Mouse (Mus musculus): ENCODE data around the gene Erlec1. TPM values are rescaled to one million over a fixed set of nuclear protein-coding genes. Genes with fewer than 3 reads are reported as not detected.

Erlec1 gene
- total RNA-seq (2021), result 10 to 100 TPM; 26.9 to 28.5 TPM
- long read RNA-seq, experiment 1, partial matches to known transcripts, result 5 of 7 reads
- long read RNA-seq, experiment 1, other reads (novel, unspliced or antisense), result 1 of 7 reads
- long read RNA-seq, experiment 2, transcript Erlec1-201 (14 exons, 2,532 nt), result major isoform, 7 of 19 reads
- long read RNA-seq, experiment 2, partial matches to known transcripts, result 9 of 19 reads
- long read RNA-seq, experiment 2, other reads (novel, unspliced or antisense), result 3 of 19 reads

DNA sequence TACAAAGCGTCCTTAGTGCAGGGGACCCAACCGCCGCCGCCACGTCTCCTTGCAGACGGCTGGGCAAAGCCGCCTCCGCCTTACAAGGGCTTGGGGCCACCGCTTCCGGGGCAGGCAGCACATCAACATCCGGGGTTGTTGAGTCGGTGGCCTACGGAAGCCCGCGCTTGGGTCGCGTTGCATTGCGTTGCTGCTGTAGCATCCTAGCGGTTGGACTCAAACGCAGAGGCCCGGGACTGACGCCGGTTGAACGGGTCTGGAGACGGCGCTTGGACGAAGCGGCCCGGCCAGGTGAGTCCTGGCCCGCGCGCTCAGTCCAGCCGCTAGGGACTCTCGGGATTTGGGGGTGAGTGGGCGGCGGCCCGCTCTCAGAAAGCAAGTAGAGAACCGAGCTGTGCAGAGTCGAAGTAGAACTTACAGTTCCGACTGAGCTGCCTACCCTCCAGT is at the start of gene Erlec1:
Gene Erlec1 (minus strand): TSS at position 57 of the 447 bp plus-strand sequence.
- intact Hi-C loops (cut with DNase I), result no loop called here

DNA sequence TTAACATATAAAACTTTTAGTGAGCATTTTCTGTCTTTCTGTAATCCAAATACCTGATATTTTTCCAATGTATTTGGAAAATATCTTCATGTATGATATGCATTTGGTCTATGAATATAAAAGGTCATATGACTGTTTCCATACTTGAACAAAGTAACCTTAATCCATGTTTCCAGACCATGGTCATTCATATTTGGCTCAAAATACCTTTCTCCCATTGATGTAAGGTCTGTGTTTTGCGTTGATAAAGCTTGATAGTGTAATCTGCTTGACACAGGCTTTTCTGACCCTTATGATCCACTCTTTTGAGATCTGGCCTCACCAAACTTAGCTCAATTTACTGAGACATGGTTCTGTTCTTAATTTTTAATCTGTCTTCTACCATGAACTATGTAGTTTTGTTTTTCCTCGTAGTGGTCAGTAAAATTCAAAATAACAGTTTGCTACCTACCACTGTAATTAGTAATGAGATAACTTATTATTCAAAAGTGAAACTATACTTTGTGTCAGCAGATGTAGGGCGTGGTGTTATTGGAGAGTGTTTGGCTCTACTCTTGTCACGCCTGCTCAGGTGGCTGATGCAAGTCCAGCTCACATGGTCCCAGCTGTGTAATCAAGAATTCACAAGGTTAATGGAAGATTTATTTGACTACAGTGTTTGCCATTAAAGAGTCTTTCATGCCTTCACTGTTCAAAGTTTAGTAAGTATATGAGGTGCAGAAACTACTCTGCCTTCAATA is 47.2 kb upstream of the Erlec1 start:
- DNase-seq, result no peak
- intact Hi-C loops (cut with DNase I), result no loop called here

More for the DNA sequence above, at the start of gene Erlec1:
- DNase-seq, result peak; percentile 78 to 81

DNA sequence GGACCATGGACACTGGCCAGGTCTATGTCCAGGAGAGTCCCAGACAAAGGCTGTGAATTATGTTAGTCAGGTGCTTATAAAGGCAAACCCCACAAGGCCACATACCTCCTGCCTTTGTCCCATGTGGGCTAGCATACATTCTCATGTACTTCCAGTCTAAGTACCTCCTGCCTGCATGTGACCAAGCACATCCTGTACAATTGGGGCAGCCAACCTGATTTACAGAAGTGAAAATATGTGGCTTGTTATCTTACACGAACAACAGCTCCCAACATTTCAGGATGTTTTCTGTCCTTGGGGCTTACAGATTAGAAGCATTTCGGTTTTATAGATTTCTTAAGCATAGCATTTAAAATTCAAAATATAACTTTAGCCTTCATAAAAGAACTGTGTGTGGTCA is 45.9 kb upstream of the Erlec1 start:
- DNase-seq, result no peak
- intact Hi-C loops (cut with DNase I), result no loop called here

DNA sequence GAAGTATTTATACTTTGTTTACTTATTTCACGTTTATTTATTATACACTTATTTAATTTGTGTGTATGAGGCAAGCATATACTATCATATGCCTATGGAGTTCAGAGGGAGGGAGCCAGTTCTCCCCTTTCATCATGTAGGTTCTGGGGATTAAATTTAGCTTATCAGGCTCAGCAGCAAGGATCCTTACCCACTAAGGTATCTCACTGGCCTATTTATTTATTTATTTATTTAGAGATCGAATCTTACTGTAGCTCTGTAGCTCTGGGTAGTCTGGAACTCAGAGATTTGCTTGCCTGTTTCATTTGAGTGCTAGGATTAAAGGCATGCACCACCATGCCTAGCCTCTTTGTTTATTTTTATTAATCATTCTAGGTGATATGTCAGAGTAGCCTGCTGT is 44.6 kb upstream of the Erlec1 start:
- no peak for DNase-seq

DNA sequence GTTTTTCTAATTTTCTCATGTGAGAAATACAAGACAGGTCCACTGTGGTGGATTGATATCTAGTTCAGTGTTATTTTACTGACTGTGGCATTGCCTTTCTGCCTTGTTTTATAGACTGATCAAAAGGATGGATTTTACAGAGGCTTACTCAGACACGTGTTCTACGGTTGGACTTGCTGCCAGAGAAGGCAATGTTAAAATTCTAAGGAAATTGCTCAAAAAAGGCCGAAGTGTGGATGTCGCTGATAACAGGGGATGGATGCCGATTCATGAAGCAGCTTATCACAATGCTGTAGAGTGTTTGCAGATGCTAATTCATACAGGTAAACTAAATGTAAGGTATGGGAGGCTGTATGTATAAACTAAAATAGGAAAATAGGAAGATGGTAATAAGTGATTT is 44.1 kb upstream of the Erlec1 start:
- intact Hi-C loops (cut with DNase I), result no loop called here
- no peak for DNase-seq

More for the DNA sequence above, 44.6 kb upstream of the Erlec1 start:
- intact Hi-C loops (cut with DNase I), result no loop called here

DNA sequence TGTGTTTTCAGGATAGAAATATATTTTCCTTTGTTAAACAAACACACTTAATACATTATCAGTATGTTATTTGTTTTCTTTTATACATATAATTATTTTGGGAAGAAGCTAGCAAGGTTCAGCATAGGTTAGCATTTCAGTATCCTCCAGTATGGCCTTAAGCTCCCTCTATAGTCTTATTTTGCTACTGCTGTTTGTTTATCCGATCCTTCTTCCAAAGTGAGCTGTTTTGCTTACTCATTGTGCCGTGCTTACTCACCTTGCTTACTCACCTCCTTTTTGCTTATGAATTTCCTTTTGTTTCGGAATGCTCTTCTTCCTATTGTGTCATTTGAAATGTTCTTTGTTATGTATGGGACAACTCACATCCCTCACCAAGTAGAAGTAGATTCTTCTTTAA is 42.5 kb upstream of the Erlec1 start:
- intact Hi-C loops (cut with DNase I), result no loop called here
- no peak for DNase-seq

DNA sequence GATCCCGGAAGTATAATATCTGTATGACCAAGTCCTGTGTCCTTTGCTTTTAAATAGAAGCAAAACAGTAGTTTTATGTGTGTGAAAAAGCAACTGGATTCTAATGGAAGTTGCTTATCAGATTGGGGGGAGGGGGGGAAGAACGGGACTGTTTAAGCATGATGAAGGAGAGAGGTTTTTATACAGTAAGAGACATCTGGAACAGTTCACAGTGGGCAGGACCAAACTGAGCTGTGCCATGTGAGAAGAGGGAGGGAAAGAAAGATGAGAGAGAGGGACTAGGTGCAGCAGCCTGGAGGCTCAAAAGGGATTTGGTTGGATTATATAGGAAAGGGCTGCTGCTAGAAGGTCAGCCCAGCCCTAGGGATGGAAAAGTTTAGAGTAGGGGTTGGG is 32.5 kb upstream of the Erlec1 start:
- intact Hi-C loops (cut with DNase I), result no loop called here
- no peak for DNase-seq

DNA sequence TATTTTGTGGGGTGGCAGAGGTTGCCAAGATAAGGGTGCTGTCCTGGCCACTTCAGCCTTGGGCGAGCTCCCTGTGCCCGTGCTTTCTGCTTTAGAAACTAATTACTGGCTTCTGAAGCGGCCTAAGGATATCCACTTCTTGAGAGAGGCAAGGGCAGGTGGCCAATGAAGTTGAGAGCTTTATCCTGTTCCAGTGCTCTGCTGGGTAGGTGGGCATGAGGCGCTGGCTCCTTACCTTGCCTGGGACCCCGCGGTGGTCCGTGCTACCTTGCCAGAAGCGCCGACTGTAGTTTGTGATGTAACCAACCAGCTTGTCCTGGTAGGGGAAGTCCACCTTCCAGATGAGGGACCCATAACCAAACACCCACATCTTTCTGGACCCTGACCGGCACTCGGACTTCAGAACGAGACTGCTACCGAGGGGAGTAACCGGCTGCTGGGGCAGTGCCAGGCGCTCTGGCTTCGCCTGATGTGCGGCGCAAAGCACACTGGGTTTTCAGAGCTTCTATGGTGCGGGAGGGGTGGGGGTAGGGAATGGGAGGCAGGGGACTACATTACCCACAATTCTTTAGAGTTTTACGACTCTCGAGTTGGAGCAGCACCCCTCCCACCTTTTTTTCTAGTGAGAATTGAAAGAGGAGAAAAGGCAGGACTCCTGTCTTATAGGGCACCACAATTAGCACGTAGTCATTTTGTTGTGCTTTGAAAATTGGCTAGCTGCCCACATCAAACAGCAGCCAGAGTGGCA is 31.9 kb upstream of the Erlec1 start, which contains the start of gene Chac2:
Gene Chac2 (minus strand): TSS at position 474 of the 748 bp plus-strand sequence.
- intact Hi-C loops (cut with DNase I), result no loop called here
- DNase-seq, result peak; percentile 75 to 82

DNA sequence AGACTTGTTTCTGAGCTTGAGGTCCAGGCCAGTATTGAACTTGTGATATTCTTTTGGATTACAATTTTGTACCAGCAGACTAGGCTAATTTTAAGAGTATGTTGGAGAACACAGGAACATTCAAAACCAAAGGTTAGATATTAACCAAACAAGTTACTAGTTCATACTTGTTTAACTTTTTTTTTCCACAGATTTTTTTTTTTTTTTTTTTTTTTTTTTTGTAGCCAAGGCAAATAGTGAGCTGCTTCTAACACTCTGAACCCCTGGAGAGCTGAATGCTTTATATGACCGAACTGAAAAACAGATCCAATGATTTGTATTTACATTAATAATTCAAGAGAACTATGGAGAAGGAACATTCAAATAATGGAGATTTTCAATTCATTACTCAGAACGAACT is 31.1 kb upstream of the Erlec1 start:
- no peak for DNase-seq
- intact Hi-C loops (cut with DNase I), result no loop called here

DNA sequence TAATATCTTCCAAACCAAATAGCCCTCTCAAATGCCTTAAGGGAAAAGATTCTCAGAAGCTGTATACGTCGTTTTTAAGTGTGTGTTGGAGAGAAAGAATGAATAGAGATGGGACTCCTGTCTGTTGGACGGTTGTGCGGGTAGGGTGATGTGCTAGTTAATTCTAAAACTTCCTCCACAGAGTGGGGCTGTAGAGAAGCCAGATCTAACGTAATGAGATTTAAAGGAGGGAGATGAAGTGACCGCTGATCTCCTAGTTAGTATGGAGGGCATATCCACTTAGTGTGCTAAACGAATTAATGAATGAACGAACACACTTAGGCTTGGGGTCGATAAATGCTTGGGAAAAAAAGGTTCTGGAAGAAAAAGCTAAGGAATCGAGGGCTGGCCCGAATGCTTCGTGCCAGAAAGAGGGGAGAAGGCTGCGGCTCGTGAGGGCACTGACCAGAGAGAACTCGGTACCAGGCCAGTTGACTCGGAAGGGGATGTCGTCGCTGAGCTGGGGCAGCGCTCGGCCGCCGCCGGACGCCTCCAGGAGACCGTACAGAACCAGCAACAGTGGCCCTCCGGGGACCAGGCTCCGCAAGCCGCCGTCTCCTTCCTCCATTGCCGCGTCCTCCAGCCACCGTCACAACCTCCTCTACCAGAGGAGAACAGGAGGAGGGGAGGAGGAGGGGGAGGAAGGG is 523 bp downstream of the Erlec1 start:
- intact Hi-C loops (cut with DNase I), result no loop called here
- DNase-seq, result peak; percentile 8 to 31

DNA sequence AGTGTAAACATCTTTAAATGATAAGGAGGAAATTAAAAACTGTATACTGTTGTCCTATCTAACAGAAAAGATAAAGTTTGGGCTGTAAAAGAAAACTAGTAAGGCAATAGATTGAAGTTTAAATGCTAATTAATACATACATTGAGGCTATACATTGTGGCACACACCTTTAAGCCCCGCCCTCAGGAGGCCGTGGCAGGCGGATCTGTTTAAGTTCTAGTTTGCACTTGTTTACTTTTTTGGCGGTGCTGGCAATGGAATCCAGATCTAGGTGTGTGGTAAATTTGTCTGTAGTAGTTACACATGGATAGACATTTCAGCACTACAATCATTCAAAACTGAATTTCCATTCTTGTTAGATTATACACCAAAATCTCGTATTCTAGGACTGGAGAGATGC is 1.3 kb downstream of the Erlec1 start:
- no peak for DNase-seq
- intact Hi-C loops (cut with DNase I), result no loop called here

DNA sequence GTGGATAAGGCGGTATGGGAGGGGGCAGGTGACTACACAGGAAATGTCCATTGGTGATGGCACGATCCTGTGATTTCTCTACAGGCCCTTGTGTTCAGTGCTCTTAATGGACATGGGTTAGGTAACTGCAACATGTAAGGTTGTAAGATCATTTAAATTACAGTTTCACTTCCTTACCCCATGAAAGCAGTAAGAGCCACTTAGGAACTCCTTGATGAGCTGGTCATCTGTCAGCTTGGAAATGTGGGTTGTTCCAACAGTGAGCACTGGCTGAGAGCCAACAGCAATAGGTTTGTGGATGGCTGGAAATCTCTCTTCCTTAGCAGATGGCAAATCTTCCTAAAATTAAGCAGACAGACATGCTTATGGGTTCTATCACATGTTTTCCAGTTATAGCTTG is 10.6 kb downstream of the Erlec1 start:
- DNase-seq, result no peak
- intact Hi-C loops (cut with DNase I), result loop anchor here (10.0 kb wide), 1 partner anchor 89 kb away; no protein-coding TSS in a partner anchor

DNA sequence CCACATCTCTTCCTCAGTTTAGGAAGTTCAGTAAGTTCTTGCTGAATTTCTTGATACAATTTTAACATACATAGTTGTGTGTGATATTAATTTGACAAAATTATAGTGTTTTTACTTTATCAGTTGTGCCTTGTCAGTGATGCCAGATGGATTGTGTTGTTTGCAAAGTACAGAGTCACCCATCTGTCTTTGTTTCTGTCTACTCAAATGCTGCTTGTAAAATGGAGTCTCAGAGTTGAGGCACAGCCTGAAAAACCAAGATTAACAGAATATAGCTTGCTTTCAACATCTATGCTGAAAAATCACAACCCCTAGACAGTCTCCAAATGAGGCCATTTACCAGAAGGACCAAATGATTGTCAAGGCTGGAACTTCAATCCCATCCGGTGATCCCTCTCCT is 25.6 kb downstream of the Erlec1 start:
- intact Hi-C loops (cut with DNase I), result no loop called here
- no peak for DNase-seq

DNA sequence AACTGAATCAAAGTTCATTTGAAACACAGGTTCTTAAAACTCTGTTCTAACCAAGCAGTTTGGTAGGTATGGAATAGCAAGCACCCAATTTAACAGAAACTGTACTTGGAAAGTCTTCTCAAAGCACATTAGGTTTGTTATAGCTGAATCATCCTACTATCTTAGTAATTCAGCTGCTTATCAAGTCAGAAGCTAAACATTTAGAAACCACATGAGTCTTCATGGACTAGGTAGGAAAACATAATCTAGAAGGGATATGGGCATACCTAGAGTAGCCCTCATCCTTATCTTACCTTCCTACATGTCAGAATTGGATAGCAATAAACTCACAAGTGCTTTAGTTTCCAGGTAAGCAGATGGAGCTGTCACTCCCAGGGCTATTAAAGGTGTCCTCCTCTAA is 26.1 kb downstream of the Erlec1 start:
- DNase-seq, result no peak
- intact Hi-C loops (cut with DNase I), result no loop called here

DNA sequence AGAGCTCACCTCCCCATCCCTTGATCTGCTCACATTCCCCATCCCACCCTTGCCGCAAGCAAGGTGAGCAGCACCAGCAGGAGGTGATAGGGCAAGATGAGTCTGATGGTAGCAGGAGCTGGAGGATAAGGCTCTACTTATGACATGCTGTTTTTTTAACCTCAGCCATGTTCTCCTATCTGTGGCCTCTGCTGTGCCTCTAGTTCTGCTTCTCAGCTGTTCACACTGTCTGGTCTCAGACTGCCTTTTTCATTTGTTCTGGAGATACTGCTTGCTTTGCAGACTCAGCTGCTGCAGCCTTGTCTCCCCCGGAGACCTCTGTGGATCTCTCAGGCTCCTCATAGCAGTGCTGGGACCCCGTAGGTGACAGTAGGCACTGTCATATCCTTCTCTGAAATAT is 30.9 kb downstream of the Erlec1 start:
- intact Hi-C loops (cut with DNase I), result no loop called here

DNA sequence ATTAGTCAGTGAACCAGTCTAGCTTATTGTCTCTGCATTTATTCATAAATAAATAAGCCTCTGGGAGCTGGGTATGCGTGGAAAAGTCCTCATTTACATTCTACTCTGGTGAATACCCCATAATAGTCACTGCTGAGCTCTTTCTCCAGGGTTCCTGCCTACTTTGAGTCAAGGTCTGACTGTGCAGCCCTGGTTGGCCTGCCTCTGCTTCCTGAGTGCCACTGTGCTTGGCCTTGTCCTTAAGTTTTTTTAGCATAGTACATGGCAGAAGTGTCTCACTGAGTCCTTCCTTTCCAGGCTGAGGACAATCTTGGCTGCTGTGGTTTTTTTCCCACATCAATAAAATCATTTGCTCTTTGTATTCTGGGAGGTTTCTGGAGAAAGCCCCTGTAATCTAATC is 33.5 kb downstream of the Erlec1 start:
- intact Hi-C loops (cut with DNase I), result no loop called here

More for the DNA sequence above, 30.9 kb downstream of the Erlec1 start:
- no peak for DNase-seq

DNA sequence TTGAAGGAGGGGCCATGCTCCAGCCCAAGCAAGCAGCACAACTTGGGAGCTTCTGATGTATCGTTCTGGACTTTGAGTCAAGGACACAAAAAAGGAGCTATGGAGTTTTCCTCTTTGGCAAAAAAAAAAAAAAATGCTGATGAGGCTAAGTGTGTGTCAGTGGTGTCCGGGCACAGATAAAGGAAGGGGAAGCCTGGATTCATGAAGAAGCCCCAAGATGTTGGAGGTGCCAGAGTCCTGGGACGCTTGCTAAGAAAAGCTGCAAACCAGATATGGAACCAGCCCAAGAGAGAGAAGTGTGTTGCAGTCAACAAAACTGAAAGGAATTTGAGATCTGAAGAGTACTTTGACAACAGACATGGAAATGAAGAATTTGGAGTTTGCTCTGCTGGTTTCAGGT is 41.8 kb downstream of the Erlec1 start:
- no peak for DNase-seq
- intact Hi-C loops (cut with DNase I), result no loop called here

More for the DNA sequence above, 33.5 kb downstream of the Erlec1 start:
- DNase-seq, result no peak

DNA sequence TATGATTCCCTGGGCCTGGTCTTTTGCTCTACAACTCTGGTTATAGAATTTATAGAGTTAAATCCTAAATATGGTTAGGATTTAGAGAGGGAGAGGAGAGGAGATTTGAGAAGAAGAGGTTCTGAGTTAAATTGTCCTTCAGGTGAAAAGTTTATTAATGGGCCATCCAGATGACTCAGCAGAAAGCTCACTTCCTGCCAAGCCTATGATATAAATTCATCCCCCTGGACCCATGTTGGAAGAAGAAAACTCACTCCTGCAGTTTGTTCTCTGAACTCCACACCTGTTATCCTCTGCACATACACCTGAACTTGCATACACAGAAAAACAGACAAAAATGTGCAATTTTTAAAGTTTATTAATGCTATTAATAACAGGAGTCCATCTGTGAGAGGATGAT is 54.8 kb downstream of the Erlec1 start:
- intact Hi-C loops (cut with DNase I), result no loop called here

DNA sequence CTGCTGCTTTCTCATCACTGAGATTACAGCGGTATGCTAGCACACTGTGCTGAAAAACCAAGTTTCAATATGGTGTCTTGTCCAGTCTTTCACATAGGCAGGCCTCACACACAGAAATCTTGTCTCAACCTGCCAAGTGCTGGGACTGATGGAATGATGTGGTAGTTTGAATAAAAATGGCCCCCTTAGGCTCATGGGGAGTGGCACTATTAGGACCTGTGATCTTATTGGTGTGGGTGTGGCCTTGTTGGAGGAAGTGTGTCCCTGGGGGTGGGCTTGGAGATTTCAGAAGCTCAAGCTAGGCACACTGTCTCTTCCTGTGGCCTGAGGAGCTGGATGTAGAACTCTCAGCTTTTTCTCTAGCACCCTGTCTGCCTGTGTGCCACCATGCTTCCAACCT is 57.9 kb downstream of the Erlec1 start:
- intact Hi-C loops (cut with DNase I), result no loop called here
- DNase-seq, result no peak

More for the DNA sequence above, 54.8 kb downstream of the Erlec1 start:
- no peak for DNase-seq

DNA sequence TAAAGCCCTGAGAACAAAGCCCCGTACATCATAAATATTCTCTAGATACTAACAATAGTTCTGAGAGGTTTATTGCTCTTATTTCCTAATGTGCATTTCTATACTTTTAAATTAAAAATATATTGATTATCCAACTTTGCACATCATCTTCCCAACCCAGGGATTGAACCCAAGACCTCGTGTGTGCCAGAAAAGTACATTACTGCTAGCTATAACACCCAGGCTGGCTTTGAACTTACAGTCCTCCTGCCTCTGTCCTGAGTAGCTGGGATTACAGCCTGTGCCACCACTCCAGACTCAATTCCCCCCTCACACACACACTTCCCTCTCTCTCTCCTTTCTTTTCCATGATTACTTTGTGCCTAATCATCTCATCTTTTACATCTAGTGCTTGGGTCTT is 66.0 kb downstream of the Erlec1 start:
- intact Hi-C loops (cut with DNase I), result no loop called here

More for the DNA sequence above, 66.0 kb downstream of the Erlec1 start:
- DNase-seq, result no peak
